Mouse (Mus musculus) cerebellum, adult 2 months (tissue): ENCODE results near the gene Bcas3.

Experiments
- CTCF ChIP-seq: fragments of 200-500 bp; IDR thresholded peaks from 2 replicates; pipeline ENCODE4 v1.5.1; 2011; ENCODE audit warnings: low read depth, mild to moderate bottlenecking, control low read depth, low read length, moderate library complexity, borderline replicate concordance; ENCODE audit not compliant: insufficient read depth
- POLR2A ChIP-seq: fragments of 200-500 bp; IDR thresholded peaks from 2 replicates; pipeline ENCODE4 v1.6.1; 2011; ENCODE audit warnings: low read length, control low read depth, borderline replicate concordance; ENCODE audit not compliant: insufficient read depth

DNA sequence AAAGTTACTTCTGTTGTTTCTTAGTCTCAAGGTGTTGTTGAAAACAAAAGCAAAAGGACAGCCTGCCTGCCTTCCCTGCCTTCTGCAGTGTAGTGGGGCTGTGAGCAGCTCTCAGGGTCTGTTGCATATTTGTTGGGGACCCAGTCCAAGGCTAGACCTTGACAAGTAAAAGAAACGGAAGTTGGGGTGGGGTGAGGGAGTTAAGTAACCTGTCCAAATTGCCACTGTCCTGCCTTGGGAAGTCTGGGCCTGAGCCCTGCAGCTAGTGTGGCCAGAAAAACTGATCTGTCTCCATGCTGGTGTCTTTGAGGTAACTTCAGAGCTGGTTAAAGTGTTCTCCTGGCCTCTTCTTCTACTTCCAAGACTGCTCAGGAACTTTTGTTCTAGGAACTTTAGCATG, 354.5 kb downstream of the Bcas3 start:
- TF ChIP-seq CTCF, result no peak
- no peak for TF ChIP-seq POLR2A
